Mouse (Mus musculus) C2C12 (cell line): ENCODE data around the gene Wnt5a.

Source experiments
- CEBPB ChIP-seq: IDR thresholded peaks from one replicate; pipeline ENCODE4 v1.6.1; 2011; ENCODE audit warnings: low read depth, mild to moderate bottlenecking, control low read depth, moderate library complexity
- CTCF ChIP-seq: IDR thresholded peaks from one replicate; pipeline ENCODE4 v1.5.1; 2011; ENCODE audit not compliant: control insufficient read depth, insufficient read depth, insufficient read length
- MAX ChIP-seq: IDR thresholded peaks from one replicate; pipeline ENCODE4 v1.6.1; 2011; ENCODE audit warnings: mild to moderate bottlenecking, control low read depth
- MYOD1 ChIP-seq: IDR thresholded peaks from one replicate; pipeline ENCODE4 v1.6.1; 2011; ENCODE audit warnings: low read depth; ENCODE audit not compliant: control insufficient read depth, insufficient read length
- MYOG ChIP-seq: IDR thresholded peaks from one replicate; pipeline ENCODE4 v1.6.1; 2011; ENCODE audit not compliant: control insufficient read depth, insufficient read length; ENCODE audit errors: extremely low read depth

DNA sequence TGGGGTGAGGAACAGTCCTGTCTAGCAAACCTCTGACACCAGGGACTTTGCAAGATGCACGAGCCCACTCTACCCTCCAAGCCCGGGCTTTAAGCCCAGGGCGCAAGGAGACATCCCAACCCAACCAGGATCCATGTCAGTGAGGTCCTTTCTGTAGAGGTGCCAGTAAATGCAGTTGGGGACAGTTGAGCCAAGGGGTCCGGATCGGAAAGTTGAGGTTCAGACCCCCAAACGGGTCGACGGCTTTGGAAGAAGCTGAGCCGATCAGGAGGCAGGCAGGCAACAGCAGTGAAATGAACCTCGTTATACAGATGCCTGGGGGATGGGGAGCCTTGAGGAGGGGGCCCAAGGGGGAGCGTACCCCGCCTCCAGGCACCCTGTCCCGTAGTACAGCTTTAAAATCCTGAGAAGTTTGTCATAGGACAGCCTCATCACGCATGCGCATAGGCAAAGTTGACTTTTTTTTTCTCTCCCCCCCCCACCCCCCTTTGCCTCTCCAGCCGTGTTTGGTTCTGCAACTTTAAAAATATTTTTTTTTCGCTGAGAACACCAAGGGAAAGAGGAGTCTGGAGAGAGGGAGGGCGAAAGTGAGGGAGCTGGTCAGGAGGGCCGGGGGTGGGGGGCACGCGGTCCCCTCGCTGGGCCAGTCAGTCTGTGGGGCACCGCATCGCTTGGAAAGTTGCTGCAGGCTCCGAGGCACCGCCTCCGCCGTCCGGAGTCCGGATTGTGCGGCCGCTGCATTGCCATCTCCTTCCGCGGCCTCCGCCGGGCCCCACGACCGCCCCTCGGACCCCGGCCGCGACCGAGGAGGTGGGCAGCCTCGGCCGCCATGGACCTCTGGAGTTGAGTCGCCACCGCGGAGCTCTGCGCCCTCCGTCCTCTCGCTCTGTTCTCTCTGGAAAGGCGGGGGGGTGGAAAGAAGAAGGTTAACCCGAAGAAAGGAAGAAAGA lies at the start of gene Wnt5a:
- TF ChIP-seq MYOG = no peak
- no peak for TF ChIP-seq CTCF
- no peak for TF ChIP-seq MAX
- TF ChIP-seq CEBPB = no peak
- no peak for TF ChIP-seq MYOD1
